In the genomic region with DNA sequence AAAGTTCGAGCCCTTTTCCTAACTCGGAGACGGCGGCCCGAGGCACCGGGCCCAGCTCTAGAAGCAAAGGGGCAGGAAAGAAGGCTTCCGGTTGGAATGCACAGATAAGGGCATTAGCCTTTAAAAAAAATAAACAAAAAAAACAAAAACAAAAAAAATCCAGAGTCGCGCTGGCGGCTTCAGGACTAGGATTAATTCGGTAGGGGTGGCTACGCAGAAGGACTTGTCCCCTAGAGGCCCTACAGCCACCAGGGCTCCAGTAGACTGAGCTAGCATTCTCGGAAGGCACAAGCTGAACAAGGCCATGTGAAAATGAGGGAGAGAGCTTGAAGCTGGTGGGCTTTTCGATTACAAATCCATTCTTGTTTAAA, we compare ENCODE assay signal across 8 mouse cellular contexts. TPM values are rescaled to one million over a fixed set of nuclear protein-coding genes. Genes with fewer than 3 reads are reported as not detected.
DNase-seq lines count a peak whose midpoint lies in the region; ATAC-seq and TF ChIP-seq lines count a peak whose summit lies in the region.

No protein-coding gene starts in this region.

- H3K27ac ChIP-seq in thymus, adult 2 months (ENCODE audit: control insufficient read depth, insufficient read depth, low read length) = peak overlapping the region; percentile 76
- H3K27ac ChIP-seq in brown adipose tissue, adult 24 weeks (replicated peaks; ENCODE audit: low read depth, low read length) = peak overlapping the region; percentile 46
- peak overlapping the region; percentile 80 for H3K27ac ChIP-seq in heart, embryonic 16.5 days (ENCODE audit: low read length)
- peak overlapping the region; percentile 73; the same call in 1 of the 2 replicates for H3K27ac ChIP-seq in limb, embryonic 14.5 days (replicated peaks; ENCODE audit: low read depth, low read length)
- H3K27ac ChIP-seq in midbrain, embryonic 16.5 days (ENCODE audit: low read length) = peak overlapping the region; percentile 87

- peaks cover 14% of the 10 kb centered on the region for H3K4me1 ChIP-seq in thymus, adult 2 months (replicated peaks; ENCODE audit: control insufficient read depth, insufficient read depth, low read length)
- H3K4me1 ChIP-seq in brown adipose tissue, adult 24 weeks (ENCODE audit: control insufficient read depth, insufficient read depth, insufficient read length, low read length) = no peaks in the 10 kb centered on the region
- no peaks in the 10 kb centered on the region for H3K4me1 ChIP-seq in heart, embryonic 16.5 days (ENCODE audit: control insufficient read depth, insufficient read depth, low read length)
- peaks cover 15% of the 10 kb centered on the region for H3K4me1 ChIP-seq in limb, embryonic 14.5 days (ENCODE audit: control insufficient read depth, insufficient read depth, low read length)
- H3K4me1 ChIP-seq in midbrain, embryonic 16.5 days (ENCODE audit: control insufficient read depth, insufficient read depth, low read length) = peaks cover 17% of the 10 kb centered on the region

- no peaks in the 10 kb centered on the region for H3K36me3 ChIP-seq in thymus, adult 2 months (ENCODE audit: control insufficient read depth, insufficient read depth, low read length)
- H3K36me3 ChIP-seq in heart, embryonic 16.5 days (ENCODE audit: control insufficient read depth, insufficient read depth) = no peaks in the 10 kb centered on the region
- no peaks in the 10 kb centered on the region for H3K36me3 ChIP-seq in limb, embryonic 14.5 days (ENCODE audit: control insufficient read depth, insufficient read depth, low read length)
- no peaks in the 10 kb centered on the region for H3K36me3 ChIP-seq in midbrain, embryonic 16.5 days (ENCODE audit: control insufficient read depth, insufficient read depth, low read length)

- H3K4me2 ChIP-seq in heart, embryonic 16.5 days (ENCODE audit: low read depth, low read length) = peak overlapping the region; percentile 72
- peak overlapping the region; percentile 90 for H3K4me2 ChIP-seq in limb, embryonic 14.5 days (replicated peaks; ENCODE audit: low read depth, low read length, severe bottlenecking)
- H3K4me2 ChIP-seq in midbrain, embryonic 16.5 days (ENCODE audit: low read length) = peak overlapping the region; percentile 79

- ATAC-seq in heart, embryonic 16.5 days (replicated peaks; ENCODE audit: extremely low read depth, insufficient read depth, low FRiP score) = peak; percentile 32; the same call in 1 of the 2 replicates
- ATAC-seq in limb, embryonic 14.5 days (ENCODE audit: low FRiP score, low read depth) = peak; percentile 13; the same call in 1 of the 2 replicates
- peak; percentile 14; the same call in 1 of the 2 replicates for ATAC-seq in midbrain, embryonic 16.5 days
- ATAC-seq in granulocyte monocyte progenitor cell, adult 5-6 weeks (replicated peaks; ENCODE audit: poor library complexity, severe bottlenecking) = no peak; the same call in 1 of the 2 replicates

- no peak for TF ChIP-seq POLR2A in thymus, adult 2 months (IDR thresholded peaks at IDR 0.05; ENCODE audit: control insufficient read depth, extremely low read depth, insufficient read depth, low read length, poor library complexity)
- TF ChIP-seq POLR2A in limb, embryonic 14.5 days (IDR thresholded peaks at IDR 0.05; ENCODE audit: borderline replicate concordance, extremely low read depth, insufficient read depth, insufficient read length) = no peak

- H3K27me3 ChIP-seq in thymus, adult 2 months (ENCODE audit: control insufficient read depth, insufficient read depth, low read length) = peaks cover 5% of the 10 kb centered on the region; the same call in 1 of the 2 replicates
- peaks cover 16% of the 10 kb centered on the region for H3K27me3 ChIP-seq in heart, embryonic 16.5 days (ENCODE audit: control insufficient read depth, insufficient read depth, low read length)
- peaks cover 4% of the 10 kb centered on the region; the same call in 1 of the 2 replicates for H3K27me3 ChIP-seq in limb, embryonic 14.5 days (ENCODE audit: control insufficient read depth, insufficient read depth, low read length)
- 0 out of 2 replicates have a peak, but pooled peaks cover 2% of the 10 kb centered on the region for H3K27me3 ChIP-seq in midbrain, embryonic 16.5 days (ENCODE audit: control insufficient read depth, insufficient read depth, low read depth, low read length)

- no peaks in the 10 kb centered on the region; the same call in 1 of the 2 replicates for H3K9me3 ChIP-seq in heart, embryonic 16.5 days (replicated peaks; ENCODE audit: control insufficient read depth, low read length)
- H3K9me3 ChIP-seq in limb, embryonic 14.5 days (ENCODE audit: control insufficient read depth, low read length) = no peaks in the 10 kb centered on the region
- H3K9me3 ChIP-seq in midbrain, embryonic 16.5 days (replicated peaks; ENCODE audit: control insufficient read depth, low read length, poor library complexity, severe bottlenecking) = no peaks in the 10 kb centered on the region

- peak overlapping the region; percentile 88 for H3K9ac ChIP-seq in heart, embryonic 16.5 days (ENCODE audit: low read length)
- peak overlapping the region; percentile 90 for H3K9ac ChIP-seq in limb, embryonic 14.5 days (ENCODE audit: low read depth, low read length, severe bottlenecking)
- peak overlapping the region; percentile 79 for H3K9ac ChIP-seq in midbrain, embryonic 16.5 days (ENCODE audit: low read depth, low read length)

- no peak for TF ChIP-seq CTCF in thymus, adult 2 months (IDR thresholded peaks at IDR 0.05; ENCODE audit: borderline replicate concordance, control insufficient read depth, extremely low read depth, insufficient read depth, low read length, poor library complexity)

- DNase-seq in thymus, adult 2 months = no peak
- no peak for DNase-seq in thymus, postnatal 36 days
- no peak for DNase-seq in limb, embryonic 14.5 days (ENCODE audit: low spot score)
- DNase-seq in gastrocnemius, postnatal 25 days = no peak

- peak overlapping the region; percentile 91 for H3K4me3 ChIP-seq in thymus, adult 2 months (ENCODE audit: control insufficient read depth, insufficient read depth, low read length)
- peak overlapping the region; percentile 63 for H3K4me3 ChIP-seq in brown adipose tissue, adult 24 weeks (ENCODE audit: insufficient read depth, low read depth, low read length)
- peak overlapping the region; percentile 66 for H3K4me3 ChIP-seq in heart, embryonic 16.5 days (ENCODE audit: low read length)
- peak overlapping the region; percentile 85 for H3K4me3 ChIP-seq in limb, embryonic 14.5 days (replicated peaks; ENCODE audit: low read length)
- peak overlapping the region; percentile 63 for H3K4me3 ChIP-seq in midbrain, embryonic 16.5 days (ENCODE audit: low read depth, low read length)

- under 1% methylated on average over 14 of the region's 14 CpGs for WGBS in thymus, adult 2 months
- WGBS in heart, embryonic 16.5 days = 1% methylated on average over 14 of the region's 14 CpGs
- WGBS in limb, embryonic 14.5 days = 2% methylated on average over 14 of the region's 14 CpGs
- under 1% methylated on average over 14 of the region's 14 CpGs for WGBS in midbrain, embryonic 16.5 days

RNA-seq across cellular contexts. Expression of gene Amigo2, which starts 0.7 kb away (rescaled TPM):
- polyA plus RNA-seq in thymus, adult 2 months (2012; rRNA removed) = 2.5 and 2.8 TPM in 2 replicates
- polyA plus RNA-seq in brown adipose tissue, adult 24 weeks (2012; ENCODE audit: insufficient read depth, insufficient read length, missing spikeins) = 1.1 and 2.4 TPM in 2 replicates
- 4.0 and 4.1 TPM in 2 replicates for polyA plus RNA-seq in heart, embryonic 16.5 days (2015; fragmentation: Nextera tagmentation; extraction: Ambion mirVana)
- polyA plus RNA-seq in limb, embryonic 14.5 days (2012; rRNA removed) = 3.9 and 4.2 TPM in 2 replicates
- 5.6 and 7.9 TPM in 2 replicates for polyA plus RNA-seq in limb, embryonic 14.5 days (2014; fragmentation: Nextera tagmentation; extraction: Ambion mirVana)
- 18.0 and 19.7 TPM in 2 replicates for polyA plus RNA-seq in midbrain, embryonic 16.5 days (2015; fragmentation: Nextera tagmentation; extraction: Ambion mirVana)
- 0.79 TPM in 1 of 2 replicates, not detected in the other for total RNA-seq in granulocyte monocyte progenitor cell, adult 5-6 weeks (2014; fragmentation: Nextera tagmentation)
- 0.26 and 1.2 TPM in 2 replicates for total RNA-seq in granulocyte monocyte progenitor cell, adult 5-6 weeks (2017)
- 1 to 10 TPM; 1.5 to 3.2 TPM for total RNA-seq in gastrocnemius, postnatal 25 days (2021)

RNA-seq across cellular contexts. Expression of gene Pced1b, which starts 0.9 kb away (rescaled TPM):
- polyA plus RNA-seq in thymus, adult 2 months (2012; rRNA removed) = 26.5 and 26.7 TPM in 2 replicates
- 1.5 and 1.9 TPM in 2 replicates for polyA plus RNA-seq in brown adipose tissue, adult 24 weeks (2012; ENCODE audit: insufficient read depth, insufficient read length, missing spikeins)
- 2.1 and 2.7 TPM in 2 replicates for polyA plus RNA-seq in heart, embryonic 16.5 days (2015; fragmentation: Nextera tagmentation; extraction: Ambion mirVana)
- 7.9 and 8.8 TPM in 2 replicates for polyA plus RNA-seq in limb, embryonic 14.5 days (2012; rRNA removed)
- 3.8 and 4.4 TPM in 2 replicates for polyA plus RNA-seq in limb, embryonic 14.5 days (2014; fragmentation: Nextera tagmentation; extraction: Ambion mirVana)
- polyA plus RNA-seq in midbrain, embryonic 16.5 days (2015; fragmentation: Nextera tagmentation; extraction: Ambion mirVana) = 5.3 and 7.5 TPM in 2 replicates
- total RNA-seq in granulocyte monocyte progenitor cell, adult 5-6 weeks (2014; fragmentation: Nextera tagmentation) = 32.8 and 48.3 TPM in 2 replicates
- 12.3 and 13.7 TPM in 2 replicates for total RNA-seq in granulocyte monocyte progenitor cell, adult 5-6 weeks (2017)
- 1 to 10 TPM in 1 of 2 experiments, under 1 TPM in 1; 0.87 to 1.2 TPM for total RNA-seq in gastrocnemius, postnatal 25 days (2021)
